In genomic region chr4:133645680-133646079, GRCm38 (mm10) we compare ENCODE assay signal across 17 mouse cellular contexts. TPM values are rescaled to one million over a fixed set of nuclear protein-coding genes. Genes with fewer than 3 reads are reported as not detected.
A peak's percentile ranks its signal among the peaks of the same experiment; 100 is the strongest.
DNase-seq lines count a peak whose midpoint lies in the region; ATAC-seq and TF ChIP-seq lines count a peak whose summit lies in the region.
"Had no signal": no experiment of that assay in that cellular context is flagged by ENCODE, and none has a peak within 500 bp of the region (broad histone marks: within the 10 kb centered on the region; RNA-seq: fewer than 3 reads in every experiment).

No protein-coding gene starts in this region.

- no peak for TF ChIP-seq CTCF in lung, embryonic 14.5 days (IDR thresholded peaks at IDR 0.05; ENCODE audit: low read depth)

- no peaks in the 10 kb centered on the region for H3K36me3 ChIP-seq in heart, embryonic 11.5 days (ENCODE audit: control insufficient read depth, insufficient read depth, low read length)
- no peaks in the 10 kb centered on the region for H3K36me3 ChIP-seq in lung, embryonic 14.5 days (ENCODE audit: insufficient read depth)
- H3K36me3 ChIP-seq in embryonic facial prominence, embryonic 13.5 days = no peaks in the 10 kb centered on the region
- no peaks in the 10 kb centered on the region for H3K36me3 ChIP-seq in limb, embryonic 13.5 days
- no peaks in the 10 kb centered on the region for H3K36me3 ChIP-seq in hindbrain, embryonic 11.5 days (ENCODE audit: control insufficient read depth, insufficient read depth, low read length)
- H3K36me3 ChIP-seq: midbrain, embryonic 15.5 days had no signal

- H3K4me2 ChIP-seq in heart, embryonic 11.5 days = peak overlapping the region; percentile 20; the same call in 1 of the 2 replicates
- H3K4me2 ChIP-seq in lung, embryonic 14.5 days = peak overlapping the region; percentile 24; the same call in 1 of the 2 replicates
- peak overlapping the region; percentile 46 for H3K4me2 ChIP-seq in embryonic facial prominence, embryonic 13.5 days
- H3K4me2 ChIP-seq in limb, embryonic 13.5 days (replicated peaks) = peak overlapping the region; percentile 38
- H3K4me2 ChIP-seq in hindbrain, embryonic 11.5 days (replicated peaks; ENCODE audit: low read depth, low read length) = no peak overlapping the region
- H3K4me2 ChIP-seq: midbrain, embryonic 15.5 days had no signal

- no peak overlapping the region for H3K4me3 ChIP-seq in heart, embryonic 11.5 days (ENCODE audit: low read depth, low read length)
- H3K4me3 ChIP-seq in lung, embryonic 14.5 days (ENCODE audit: low read depth, low read length) = no peak overlapping the region
- H3K4me3 ChIP-seq in embryonic facial prominence, embryonic 13.5 days = no peak overlapping the region
- 0 out of 2 replicates have a peak overlapping the region, but pooled peaks have one; percentile 6 for H3K4me3 ChIP-seq in limb, embryonic 13.5 days
- H3K4me3 ChIP-seq in hindbrain, embryonic 11.5 days (ENCODE audit: low read depth, low read length) = no peak overlapping the region
- H3K4me3 ChIP-seq: erythroblast, embryonic 14.5 days; midbrain, embryonic 15.5 days had no signal

- H3K9me3 ChIP-seq in heart, embryonic 11.5 days (replicated peaks; ENCODE audit: control insufficient read depth, low read length) = peaks cover 3% of the 10 kb centered on the region; the same call in 1 of the 2 replicates
- H3K9me3 ChIP-seq in lung, embryonic 14.5 days (ENCODE audit: low read depth, low read length) = peaks cover 8% of the 10 kb centered on the region; the same call in 1 of the 2 replicates
- peaks cover 17% of the 10 kb centered on the region for H3K9me3 ChIP-seq in embryonic facial prominence, embryonic 13.5 days
- H3K9me3 ChIP-seq in limb, embryonic 13.5 days = peaks cover 19% of the 10 kb centered on the region
- no peaks in the 10 kb centered on the region for H3K9me3 ChIP-seq in hindbrain, embryonic 11.5 days (ENCODE audit: control insufficient read depth, low read length)
- H3K9me3 ChIP-seq: midbrain, embryonic 15.5 days had no signal

- H3K9ac ChIP-seq in heart, embryonic 11.5 days (ENCODE audit: low read depth, low read length) = peak overlapping the region; percentile 2; the same call in 1 of the 2 replicates
- H3K9ac ChIP-seq in lung, embryonic 14.5 days = no peak overlapping the region
- no peak overlapping the region for H3K9ac ChIP-seq in embryonic facial prominence, embryonic 13.5 days
- H3K9ac ChIP-seq in limb, embryonic 13.5 days = no peak overlapping the region
- H3K9ac ChIP-seq in hindbrain, embryonic 11.5 days (ENCODE audit: low read depth, low read length) = no peak overlapping the region
- H3K9ac ChIP-seq: liver, postnatal 0 days; midbrain, embryonic 15.5 days had no signal

- H3K27ac ChIP-seq in heart, embryonic 11.5 days (ENCODE audit: low read depth, low read length) = no peak overlapping the region
- no peak overlapping the region for H3K27ac ChIP-seq in lung, embryonic 14.5 days (ENCODE audit: low read depth)
- no peak overlapping the region for H3K27ac ChIP-seq in embryonic facial prominence, embryonic 13.5 days
- H3K27ac ChIP-seq in limb, embryonic 13.5 days = no peak overlapping the region
- H3K27ac ChIP-seq in hindbrain, embryonic 11.5 days (ENCODE audit: low read depth, low read length) = no peak overlapping the region
- H3K27ac ChIP-seq: midbrain, embryonic 15.5 days had no signal

- H3K4me1 ChIP-seq in heart, embryonic 11.5 days (ENCODE audit: control insufficient read depth, insufficient read depth, low read length) = 0 out of 2 replicates have a peak, but pooled peaks cover 4% of the 10 kb centered on the region
- no peaks in the 10 kb centered on the region for H3K4me1 ChIP-seq in lung, embryonic 14.5 days (ENCODE audit: insufficient read depth)
- H3K4me1 ChIP-seq in embryonic facial prominence, embryonic 13.5 days = no peaks in the 10 kb centered on the region
- H3K4me1 ChIP-seq in limb, embryonic 13.5 days = no peaks in the 10 kb centered on the region
- no peaks in the 10 kb centered on the region for H3K4me1 ChIP-seq in hindbrain, embryonic 11.5 days (replicated peaks; ENCODE audit: control insufficient read depth, insufficient read depth, low read length)
- H3K4me1 ChIP-seq: midbrain, embryonic 15.5 days had no signal

- intact Hi-C loops in heart, postnatal 10 days (cut with DNase I) = no loop called here

- no peak for ATAC-seq in heart, embryonic 11.5 days (replicated peaks; ENCODE audit: insufficient number of reproducible peaks, low FRiP score, low TSS enrichment)
- ATAC-seq in lung, embryonic 14.5 days (ENCODE audit: insufficient read depth) = no peak
- ATAC-seq in embryonic facial prominence, embryonic 13.5 days (ENCODE audit: insufficient number of reproducible peaks, insufficient read depth, low FRiP score, low TSS enrichment, low read depth) = no peak
- ATAC-seq in limb, embryonic 13.5 days (ENCODE audit: low FRiP score, low read depth) = no peak
- ATAC-seq in hindbrain, embryonic 11.5 days (ENCODE audit: low FRiP score) = no peak
- ATAC-seq: forebrain, embryonic 16.5 days; inflammation-experienced regulatory T-cells, adult 6 months; liver, postnatal 0 days; midbrain, embryonic 15.5 days had no signal

- 27% methylated on average over 21 of the region's 21 CpGs for WGBS in heart, embryonic 11.5 days (ENCODE audit: insufficient replicate concordance)
- 35% methylated on average over 21 of the region's 21 CpGs for WGBS in lung, embryonic 14.5 days
- 35% methylated on average over 21 of the region's 21 CpGs for WGBS in embryonic facial prominence, embryonic 13.5 days
- 44% methylated on average over 21 of the region's 21 CpGs for WGBS in limb, embryonic 13.5 days
- WGBS in hindbrain, embryonic 11.5 days = 38% methylated on average over 21 of the region's 21 CpGs

- H3K27me3 ChIP-seq in heart, embryonic 11.5 days (ENCODE audit: control insufficient read depth, insufficient read depth, low read length) = no peaks in the 10 kb centered on the region
- no peaks in the 10 kb centered on the region for H3K27me3 ChIP-seq in lung, embryonic 14.5 days (ENCODE audit: insufficient read depth, low read length)
- no peaks in the 10 kb centered on the region for H3K27me3 ChIP-seq in embryonic facial prominence, embryonic 13.5 days
- H3K27me3 ChIP-seq in limb, embryonic 13.5 days = no peaks in the 10 kb centered on the region
- no peaks in the 10 kb centered on the region for H3K27me3 ChIP-seq in hindbrain, embryonic 11.5 days (ENCODE audit: control insufficient read depth, insufficient read depth, low read length)
- H3K27me3 ChIP-seq: midbrain, embryonic 15.5 days had no signal

- no peak for DNase-seq in heart, postnatal 10 days
- DNase-seq in lung, embryonic 14.5 days = no peak
- DNase-seq in lung, postnatal 4 days = no peak
- DNase-seq in hindbrain, embryonic 11.5 days (ENCODE audit: low spot score) = no peak
- no peak for DNase-seq in kidney, postnatal 10 days
- DNase-seq: adrenal gland, postnatal 25 days; cerebellum, adult 8-10 months; heart, postnatal 4 days; kidney, postnatal 36 days; liver, postnatal 0 days had no signal

RNA-seq across cellular contexts. Expression of gene Zdhhc18, which starts 4.3 kb away (rescaled TPM):
- polyA plus RNA-seq in heart, embryonic 11.5 days (2014; fragmentation: Nextera tagmentation; extraction: Ambion mirVana) = 1.5 and 2.5 TPM in 2 replicates
- total RNA-seq in heart, postnatal 10 days (2021) = 10 to 100 TPM; 21.9 to 25.0 TPM
- 5.5 and 9.9 TPM in 2 replicates for polyA plus RNA-seq in lung, embryonic 14.5 days (2014; fragmentation: Nextera tagmentation; extraction: Ambion mirVana)
- polyA plus RNA-seq in embryonic facial prominence, embryonic 13.5 days (2015; fragmentation: Nextera tagmentation; extraction: Ambion mirVana) = 3.9 and 4.2 TPM in 2 replicates
- 3.1 and 5.9 TPM in 2 replicates for polyA plus RNA-seq in limb, embryonic 13.5 days (2015; fragmentation: Nextera tagmentation; extraction: Ambion mirVana)
- 2.0 and 2.8 TPM in 2 replicates for polyA plus RNA-seq in hindbrain, embryonic 11.5 days (2014; fragmentation: Nextera tagmentation; extraction: Ambion mirVana)

RNA-seq across cellular contexts. Expression of gene Pigv, which starts 26.8 kb away (rescaled TPM):
- polyA plus RNA-seq in heart, embryonic 11.5 days (2014; fragmentation: Nextera tagmentation; extraction: Ambion mirVana) = 11.4 and 13.9 TPM in 2 replicates
- 10 to 100 TPM in 1 of 2 experiments, 1 to 10 TPM in 1; 8.6 to 11.2 TPM for total RNA-seq in heart, postnatal 10 days (2021)
- 13.9 and 14.5 TPM in 2 replicates for polyA plus RNA-seq in lung, embryonic 14.5 days (2014; fragmentation: Nextera tagmentation; extraction: Ambion mirVana)
- 17.1 and 17.4 TPM in 2 replicates for polyA plus RNA-seq in embryonic facial prominence, embryonic 13.5 days (2015; fragmentation: Nextera tagmentation; extraction: Ambion mirVana)
- 14.7 and 17.1 TPM in 2 replicates for polyA plus RNA-seq in limb, embryonic 13.5 days (2015; fragmentation: Nextera tagmentation; extraction: Ambion mirVana)
- 10.0 and 10.7 TPM in 2 replicates for polyA plus RNA-seq in hindbrain, embryonic 11.5 days (2014; fragmentation: Nextera tagmentation; extraction: Ambion mirVana)

RNA-seq across cellular contexts. Expression of gene Sfn, which starts 43.7 kb away (rescaled TPM):
- 1.7 and 3.0 TPM in 2 replicates for polyA plus RNA-seq in heart, embryonic 11.5 days (2014; fragmentation: Nextera tagmentation; extraction: Ambion mirVana)
- 1 to 10 TPM; 1.3 to 1.9 TPM for total RNA-seq in heart, postnatal 10 days (2021)
- polyA plus RNA-seq in lung, embryonic 14.5 days (2014; fragmentation: Nextera tagmentation; extraction: Ambion mirVana) = 10.4 and 10.6 TPM in 2 replicates
- polyA plus RNA-seq in embryonic facial prominence, embryonic 13.5 days (2015; fragmentation: Nextera tagmentation; extraction: Ambion mirVana) = 130 and 142 TPM in 2 replicates
- polyA plus RNA-seq in limb, embryonic 13.5 days (2015; fragmentation: Nextera tagmentation; extraction: Ambion mirVana) = 68.0 and 81.3 TPM in 2 replicates
- 19.5 and 29.6 TPM in 2 replicates for polyA plus RNA-seq in hindbrain, embryonic 11.5 days (2014; fragmentation: Nextera tagmentation; extraction: Ambion mirVana)
